Mouse (Mus musculus) thymus, adult 18-20 months (tissue): ENCODE results near the gene Vip.

Experiments
- DNase-seq, 2 experiments: peaks; one replicate each; pipeline ENCODE4 v3.0.0; 2022; ENCODE audit warnings: mixed read lengths in 2 of 2

Vip gene

DNA sequence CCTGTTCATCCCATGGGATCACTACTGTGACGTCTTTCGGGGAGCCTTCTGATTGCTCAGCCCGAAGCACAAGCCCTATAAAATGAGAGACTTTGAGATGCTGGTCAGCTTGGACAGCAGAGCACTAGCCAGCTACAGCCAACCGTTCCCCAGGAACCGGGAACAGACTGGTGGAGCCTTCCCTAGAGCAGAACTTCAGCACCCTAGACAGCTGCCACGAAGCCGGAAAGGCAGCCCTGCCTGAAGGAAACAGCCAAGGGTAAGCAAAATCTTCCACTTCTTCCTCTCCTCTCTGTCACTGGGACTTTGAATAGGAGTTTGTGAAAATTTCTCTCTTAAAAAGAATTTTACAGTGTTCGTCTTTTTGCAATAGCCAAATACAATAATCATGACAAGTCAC is at the start of gene Vip:
TSS of gene Vip (plus strand) at position 107 of the 400 bp plus-strand sequence.
- no peak for DNase-seq

DNA sequence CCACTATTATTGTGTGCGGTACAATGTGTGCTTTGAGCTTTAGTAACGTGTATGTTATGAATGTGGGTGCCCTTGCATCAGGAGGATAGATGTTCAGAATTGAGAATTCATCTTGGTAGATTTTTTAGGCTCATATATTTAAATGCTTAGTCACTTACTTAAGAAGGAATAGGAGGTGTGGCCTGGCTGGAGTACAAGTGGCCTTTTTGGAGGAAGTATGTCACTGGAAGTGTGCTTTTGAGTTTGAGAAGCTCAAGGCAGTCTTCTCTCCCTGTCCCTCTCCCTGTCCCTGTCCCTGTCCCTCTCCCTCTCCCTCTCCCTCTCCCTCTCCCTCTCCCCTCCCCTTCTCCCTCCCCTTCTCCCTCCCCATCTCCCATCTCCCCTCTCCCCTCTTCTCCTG is 48.0 kb upstream of the Vip start:
- no peak for DNase-seq

DNA sequence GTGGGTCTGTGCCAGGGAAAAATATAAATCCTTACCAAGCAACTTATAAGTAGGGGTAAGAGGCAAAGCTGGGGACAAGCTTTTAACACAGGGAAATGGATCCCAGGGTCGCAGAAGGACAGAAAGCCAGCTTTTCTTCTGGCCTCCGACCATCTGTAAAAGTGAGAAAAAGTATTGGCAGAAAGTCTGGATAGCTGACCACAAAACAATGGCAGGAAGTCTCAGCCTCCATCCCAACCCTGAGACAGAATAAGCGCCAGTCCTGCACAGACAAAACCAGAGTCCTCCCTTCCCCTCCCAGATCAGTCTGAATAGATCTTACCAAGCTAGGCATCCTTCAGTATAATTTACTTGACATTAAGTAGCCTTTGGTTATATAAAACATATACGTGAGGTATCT is 47.0 kb upstream of the Vip start:
- no peak for DNase-seq

DNA sequence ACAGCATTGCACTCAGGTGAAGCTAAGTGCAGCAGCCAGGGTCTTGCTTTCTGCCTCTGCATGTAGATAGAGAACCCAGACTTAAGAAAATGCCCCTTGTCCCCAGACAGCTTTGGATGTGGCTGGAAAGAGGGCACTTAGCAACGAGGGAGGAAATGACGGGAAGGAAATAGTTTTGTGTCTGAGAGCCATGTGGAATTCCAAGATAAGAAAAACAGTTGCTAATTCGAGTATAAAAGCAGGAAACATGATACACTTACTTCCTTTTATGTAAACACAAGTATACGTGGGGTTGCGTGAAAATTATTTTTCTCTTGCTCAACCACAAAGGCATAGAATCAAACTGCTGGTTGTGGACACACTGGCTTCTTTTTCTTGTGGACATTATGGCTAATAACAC is 45.6 kb upstream of the Vip start, which contains the start of gene Myct1:
TSS of gene Myct1 (plus strand) at position 312 of the 400 bp plus-strand sequence.
- no peak for DNase-seq

GRCm38 (mm10) chr10:5594457-5594856 is 44.6 kb upstream of the Vip start:
- no peak for DNase-seq

GRCm38 (mm10) chr10:5596559-5596958 is 42.5 kb upstream of the Vip start:
- DNase-seq = no peak

- DNase-seq = no peak
Measured at GRCm38 (mm10) chr10:5600123-5600522, 38.9 kb upstream of the Vip start.

- no peak for DNase-seq
Measured at GRCm38 (mm10) chr10:5603512-5603911, 35.5 kb upstream of the Vip start.

DNA sequence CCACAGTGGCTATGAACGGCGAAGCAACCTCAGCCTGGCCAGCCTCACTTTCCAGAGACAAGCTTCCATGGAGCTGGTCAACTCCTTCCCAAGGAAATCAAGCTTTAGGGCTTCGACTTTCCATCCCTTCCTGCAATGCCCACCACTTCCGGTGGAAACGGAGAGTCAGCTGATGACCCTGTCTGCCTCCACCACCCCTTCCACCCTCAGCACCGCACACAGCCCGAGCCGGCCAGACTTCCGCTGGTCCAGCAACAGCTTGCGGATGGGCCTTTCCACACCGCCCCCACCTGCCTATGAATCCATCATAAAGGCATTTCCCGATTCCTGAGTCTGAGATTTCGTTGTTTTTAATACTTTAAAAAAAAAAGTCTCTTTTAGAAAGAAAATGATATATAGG is 34.6 kb upstream of the Vip start:
- no peak for DNase-seq

- no peak for DNase-seq
Measured at GRCm38 (mm10) chr10:5608874-5609273, 30.1 kb upstream of the Vip start.

DNA sequence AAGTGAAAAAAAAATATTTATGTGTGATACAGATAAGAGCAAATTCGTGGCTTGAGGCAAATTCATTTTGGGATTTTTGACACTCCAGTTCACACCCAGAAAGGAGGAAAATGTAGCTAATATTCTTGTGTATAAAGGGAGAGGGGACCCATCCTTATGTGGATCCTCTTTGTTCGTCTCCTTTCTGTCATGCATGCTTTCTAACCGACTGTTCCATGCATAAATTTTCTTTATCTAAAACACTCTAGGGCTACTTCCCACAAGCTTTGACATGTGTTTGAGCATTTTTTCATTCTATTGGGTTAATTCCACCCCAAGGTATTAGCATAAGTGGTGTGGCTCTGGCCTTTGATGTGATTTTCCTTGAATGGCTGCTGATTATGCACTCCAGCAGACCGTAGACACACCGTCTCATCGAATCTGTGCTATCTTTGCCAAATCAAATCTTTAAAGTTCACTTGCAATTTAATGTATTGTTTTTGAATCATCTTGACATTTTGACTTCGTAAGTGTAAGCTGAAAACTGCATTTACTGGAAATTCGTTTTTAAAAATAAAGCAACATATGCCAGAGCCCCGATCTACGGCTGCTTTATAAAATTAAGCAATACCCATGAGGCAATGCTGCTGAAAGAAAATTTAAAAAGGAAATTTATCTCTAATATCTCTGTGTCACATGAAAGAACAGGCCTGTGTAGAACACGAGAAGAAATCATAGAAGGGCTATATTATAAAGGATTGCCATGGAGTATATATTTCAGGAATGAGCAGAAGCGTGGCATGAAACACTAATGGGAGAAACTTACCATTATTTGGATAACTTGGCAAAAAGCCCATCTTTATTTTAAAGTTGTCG is 23.6 kb upstream of the Vip start:
- no peak for DNase-seq

DNA sequence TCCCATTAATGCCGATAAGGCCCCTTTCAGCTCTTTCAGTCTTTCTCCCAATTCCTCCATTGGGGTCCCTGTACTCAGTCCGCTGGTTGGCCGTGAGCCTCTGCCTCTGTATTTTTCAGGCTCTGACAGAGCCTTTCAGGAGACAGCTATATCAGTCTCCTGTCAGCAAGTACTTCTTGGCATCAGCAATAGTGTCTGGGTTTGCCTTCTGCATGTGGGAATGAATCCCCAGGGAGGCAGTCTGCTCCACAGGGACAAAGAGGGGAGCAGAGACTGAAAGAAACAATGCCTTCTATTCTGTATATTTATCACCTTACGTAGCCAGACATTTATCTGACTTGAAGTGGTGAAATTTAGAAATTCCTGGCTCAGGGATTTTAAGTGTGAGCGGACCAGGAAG is 12.8 kb upstream of the Vip start:
- no peak for DNase-seq

- no peak for DNase-seq
Measured at GRCm38 (mm10) chr10:5633672-5634200, 5.3 kb upstream of the Vip start.

GRCm38 (mm10) chr10:5634336-5634735 is 4.7 kb upstream of the Vip start:
- DNase-seq = no peak

- no peak for DNase-seq
Measured at GRCm38 (mm10) chr10:5637322-5637721, 1.7 kb upstream of the Vip start.

DNA sequence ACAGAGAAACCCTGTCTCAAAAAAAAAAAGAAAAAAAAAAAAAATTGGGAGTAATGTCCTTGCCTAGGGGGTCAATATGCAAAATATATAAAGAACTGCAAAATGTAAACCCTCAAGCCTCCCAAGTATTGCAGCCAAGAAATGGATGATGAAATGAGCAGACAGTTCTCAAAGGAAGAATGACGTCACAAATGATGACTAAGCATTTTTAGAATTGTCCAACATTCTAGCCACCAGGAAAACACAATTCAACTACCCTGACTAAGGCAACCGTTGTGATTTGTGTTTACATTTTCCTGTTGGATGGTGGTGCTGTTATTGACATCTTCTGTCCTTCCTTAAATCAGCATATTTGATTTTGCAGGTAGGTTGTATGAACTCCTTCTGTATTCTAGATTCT is 42.3 kb downstream of the Vip start:
- DNase-seq = no peak

GRCm38 (mm10) chr10:5685608-5686007 is 46.6 kb downstream of the Vip start:
- DNase-seq = no peak

DNA sequence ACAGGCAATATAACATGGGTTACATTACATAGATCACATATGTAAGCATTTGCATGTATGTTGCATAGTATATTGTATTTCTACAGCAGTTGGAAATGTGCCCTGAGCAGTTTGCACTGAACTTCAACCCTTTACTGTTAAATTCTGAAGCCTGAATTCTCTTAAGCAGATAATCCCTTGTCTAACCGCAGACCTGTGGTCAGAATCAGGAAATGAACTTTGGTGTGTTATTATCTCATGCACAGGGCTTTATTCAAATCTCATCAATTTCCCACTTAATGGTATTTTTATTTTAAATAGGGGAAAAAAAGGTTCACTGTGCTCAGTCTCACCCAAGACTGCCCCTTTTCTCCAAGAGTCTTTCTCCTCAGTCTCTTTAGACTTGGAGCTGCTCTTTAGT is 55.3 kb downstream of the Vip start:
- DNase-seq = no peak
